Mouse (Mus musculus): ENCODE measurements around the gene Cry1. TPM values are rescaled to one million over a fixed set of nuclear protein-coding genes. Genes with fewer than 3 reads are reported as not detected.

The Cry1 gene
- polyA plus RNA-seq, 1 experiment from 2014 or later: 27.1 TPM

DNA sequence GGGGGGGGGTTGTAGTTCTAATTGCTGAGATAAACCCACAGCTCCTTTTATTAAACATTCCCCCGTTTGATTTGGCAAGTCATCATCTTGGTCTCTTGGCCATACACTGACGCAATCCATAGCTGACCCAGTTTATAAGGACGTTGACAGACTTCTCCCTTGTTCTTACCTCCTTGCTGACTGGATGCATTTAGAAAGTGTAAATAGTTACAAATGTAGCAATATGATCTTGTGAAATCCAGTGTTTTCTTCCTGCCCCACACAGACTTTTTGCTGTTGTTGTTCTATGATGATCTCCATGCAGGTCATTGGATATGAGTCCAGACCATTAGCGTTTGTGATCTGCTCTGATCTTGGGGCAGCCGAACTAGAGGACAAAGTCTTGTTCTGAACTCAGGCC is 5.1 kb upstream of the Cry1 start:
- no peaks in the 10 kb centered on the region for H3K9me3 ChIP-seq (replicated peaks)
- H3K36me3 ChIP-seq (ENCODE audit: poor library complexity, severe bottlenecking): no peaks in the 10 kb centered on the region
- no peak overlapping the region for H3K9ac ChIP-seq
- H3K4me3 ChIP-seq: no peak overlapping the region
- no peaks in the 10 kb centered on the region; the same call in 1 of the 2 replicates for H3K27me3 ChIP-seq
- WGBS: 85% methylated on average over 5 of the region's 5 CpGs
- H3K27ac ChIP-seq: no peak overlapping the region
- no peak overlapping the region for H3K4me2 ChIP-seq
- ATAC-seq: no peak
- H3K4me1 ChIP-seq: 0 out of 2 replicates have a peak, but pooled peaks cover 4% of the 10 kb centered on the region

GRCm38 (mm10) chr10:85186499-85186794 is 1.6 kb upstream of the Cry1 start:
- no peak overlapping the region for H3K4me3 ChIP-seq
- no peak overlapping the region for H3K27ac ChIP-seq
- H3K4me1 ChIP-seq: peaks cover 12% of the 10 kb centered on the region
- no peaks in the 10 kb centered on the region for H3K36me3 ChIP-seq (ENCODE audit: poor library complexity, severe bottlenecking)
- H3K9me3 ChIP-seq (replicated peaks): no peaks in the 10 kb centered on the region
- H3K9ac ChIP-seq: peak overlapping the region; percentile 45; the same call in 1 of the 2 replicates
- WGBS: 100% methylated on average over 2 of the region's 2 CpGs
- ATAC-seq: no peak
- H3K4me2 ChIP-seq: no peak overlapping the region
- H3K27me3 ChIP-seq: no peaks in the 10 kb centered on the region; the same call in 1 of the 2 replicates

- Histone ChIP-seq H3K4me3 (peak overlapping the region; percentile 86), H3K9me3 (replicated peaks) (no peaks in the 10 kb centered on the region), H3K36me3 (ENCODE audit: poor library complexity, severe bottlenecking) (no peaks in the 10 kb centered on the region), H3K9ac (peak overlapping the region; percentile 80), H3K4me2 (peak overlapping the region; percentile 99), H3K27me3 (no peaks in the 10 kb centered on the region; the same call in 1 of the 2 replicates), H3K4me1 (peaks cover 12% of the 10 kb centered on the region), H3K27ac (peak overlapping the region; percentile 90)
- no peak for ATAC-seq
- 29% methylated on average over 14 of the region's 14 CpGs for WGBS
Observed at GRCm38 (mm10) chr10:85185639-85186498, 1.0 kb upstream of the Cry1 start.

DNA sequence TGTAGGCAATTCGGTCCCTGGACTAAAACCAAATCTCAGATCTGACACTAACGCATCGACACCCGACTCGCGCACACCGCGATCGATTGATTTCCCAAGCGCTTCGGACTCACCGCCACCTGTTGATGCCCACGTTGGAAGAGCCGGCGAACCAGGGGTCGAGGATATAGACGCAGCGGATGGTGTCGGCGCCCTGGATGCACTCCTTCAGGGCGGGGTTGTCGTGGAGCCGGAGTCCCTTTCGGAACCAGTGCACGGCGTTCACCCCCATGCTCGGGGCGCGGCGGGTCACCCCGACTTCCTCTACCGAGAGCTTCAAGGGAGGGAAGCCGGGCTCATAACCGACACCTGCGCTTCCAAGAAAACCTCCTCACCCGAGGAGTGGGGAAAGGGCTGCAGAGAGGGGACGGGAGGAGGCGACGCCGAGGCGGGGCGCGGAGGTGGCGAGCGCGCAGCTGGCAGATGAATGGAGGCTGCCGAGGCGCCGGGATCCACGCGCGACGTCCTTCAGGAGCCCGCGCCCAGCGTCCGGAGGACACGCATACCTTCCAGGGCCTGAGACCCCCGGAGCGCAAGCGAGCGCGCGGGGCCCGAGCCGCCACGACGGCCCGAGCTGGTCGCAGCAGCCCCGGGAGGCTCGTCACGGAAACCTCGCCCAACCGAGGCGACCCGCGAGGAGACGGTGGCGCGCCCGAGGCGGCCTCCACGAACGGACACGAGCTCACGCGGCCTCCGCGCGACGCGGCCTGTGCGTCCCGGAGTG is 482 bp downstream of the Cry1 start:
- H3K36me3 ChIP-seq (ENCODE audit: poor library complexity, severe bottlenecking): no peaks in the 10 kb centered on the region
- ATAC-seq: peak; percentile 44
- peak overlapping the region; percentile 86 for H3K4me3 ChIP-seq
- under 1% methylated on average over 95 of the region's 95 CpGs for WGBS
- H3K9me3 ChIP-seq (replicated peaks): no peaks in the 10 kb centered on the region
- H3K27ac ChIP-seq: peak overlapping the region; percentile 90; the same call in 1 of the 2 replicates
- H3K9ac ChIP-seq: peak overlapping the region; percentile 80
- peak overlapping the region; percentile 99 for H3K4me2 ChIP-seq
- peaks cover 12% of the 10 kb centered on the region for H3K4me1 ChIP-seq
- H3K27me3 ChIP-seq: no peaks in the 10 kb centered on the region

GRCm38 (mm10) chr10:85183619-85184018 is 1.2 kb downstream of the Cry1 start:
- 0 out of 2 replicates have a peak overlapping the region, but pooled peaks have one; percentile 80 for H3K9ac ChIP-seq
- no peaks in the 10 kb centered on the region for H3K9me3 ChIP-seq (replicated peaks)
- H3K4me2 ChIP-seq: peak overlapping the region; percentile 99
- H3K36me3 ChIP-seq (ENCODE audit: poor library complexity, severe bottlenecking): no peaks in the 10 kb centered on the region
- H3K27me3 ChIP-seq: no peaks in the 10 kb centered on the region
- WGBS: 2% methylated on average over 11 of the region's 11 CpGs
- peak overlapping the region; percentile 86 for H3K4me3 ChIP-seq
- peaks cover 12% of the 10 kb centered on the region for H3K4me1 ChIP-seq
- no peak overlapping the region for H3K27ac ChIP-seq
- peak; percentile 14; the same call in 1 of the 2 replicates for ATAC-seq

DNA sequence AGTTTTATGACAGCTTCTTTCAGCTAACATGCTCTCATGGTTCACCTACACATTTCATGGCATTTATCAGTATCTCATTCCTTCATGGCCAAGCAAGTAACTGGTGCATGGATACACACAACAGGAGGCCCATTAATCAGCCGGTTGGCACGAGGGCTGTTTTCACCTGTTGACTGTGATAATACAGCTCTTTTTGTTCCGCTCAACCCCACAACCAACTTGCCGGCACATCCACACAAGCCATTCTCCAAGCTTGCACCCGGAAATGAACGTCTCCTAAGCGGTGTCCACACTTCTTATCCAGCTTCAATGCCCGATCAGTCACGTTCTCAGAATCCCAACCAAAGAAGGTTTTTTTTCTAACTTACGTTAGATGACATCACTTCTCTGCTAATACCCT is 2.1 kb downstream of the Cry1 start:
- Histone ChIP-seq H3K4me2 (peak overlapping the region; percentile 99), H3K27me3 (no peaks in the 10 kb centered on the region), H3K36me3 (ENCODE audit: poor library complexity, severe bottlenecking) (no peaks in the 10 kb centered on the region), H3K9me3 (replicated peaks) (no peaks in the 10 kb centered on the region), H3K4me3 (peak overlapping the region; percentile 86; the same call in 1 of the 2 replicates), H3K27ac (no peak overlapping the region), H3K4me1 (peaks cover 12% of the 10 kb centered on the region), H3K9ac (no peak overlapping the region)
- no peak for ATAC-seq
- WGBS: 82% methylated on average over 10 of the region's 10 CpGs

DNA sequence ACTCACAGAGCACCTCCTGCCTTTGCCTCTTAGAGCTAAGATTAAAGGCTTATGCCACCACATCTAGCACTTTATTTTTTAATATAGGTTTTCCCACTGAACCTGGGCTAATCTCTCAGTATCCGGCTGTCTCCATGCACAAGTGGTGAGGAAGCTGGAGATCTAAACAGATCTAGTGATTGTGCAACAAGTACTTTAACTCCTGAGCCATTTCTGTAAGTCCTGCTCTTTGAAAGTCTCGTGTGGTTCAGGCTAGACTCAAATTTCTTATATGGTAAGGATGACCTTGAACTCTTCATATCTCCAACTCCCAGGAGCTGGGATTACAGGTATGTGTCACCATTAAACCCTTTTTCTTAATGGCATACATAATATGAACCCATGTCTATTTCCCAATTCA is 8.2 kb downstream of the Cry1 start:
- Histone ChIP-seq H3K27ac (no peak overlapping the region), H3K9ac (no peak overlapping the region), H3K36me3 (ENCODE audit: poor library complexity, severe bottlenecking) (no peaks in the 10 kb centered on the region), H3K9me3 (replicated peaks) (no peaks in the 10 kb centered on the region), H3K4me1 (no peaks in the 10 kb centered on the region), H3K27me3 (no peaks in the 10 kb centered on the region), H3K4me2 (no peak overlapping the region), H3K4me3 (no peak overlapping the region)
- no peak for ATAC-seq
- 77% methylated on average over 2 of the region's 2 CpGs for WGBS

DNA sequence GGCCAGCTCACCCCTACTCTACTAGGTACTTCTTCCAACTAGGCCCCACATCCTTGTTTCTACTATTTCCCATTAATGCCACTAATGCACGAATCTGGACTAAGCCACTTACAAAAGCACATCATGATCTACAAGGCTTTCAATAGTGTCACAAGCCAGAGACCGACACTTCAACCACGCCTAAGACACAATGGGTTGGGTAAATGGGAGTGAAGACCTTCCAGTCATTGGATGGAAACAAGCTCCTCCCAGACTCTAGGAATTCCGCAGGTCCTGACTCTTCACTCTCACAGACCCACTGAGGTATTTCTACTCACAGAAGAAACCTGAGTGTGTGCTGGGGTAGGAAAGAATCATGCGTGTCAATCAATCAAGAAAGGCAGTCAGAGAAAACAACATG is 19.6 kb downstream of the Cry1 start:
- no peak for ATAC-seq
- H3K4me2 ChIP-seq: no peak overlapping the region
- no peaks in the 10 kb centered on the region for H3K36me3 ChIP-seq (ENCODE audit: poor library complexity, severe bottlenecking)
- no peak overlapping the region for H3K27ac ChIP-seq
- H3K9ac ChIP-seq: no peak overlapping the region
- H3K27me3 ChIP-seq: no peaks in the 10 kb centered on the region
- no peaks in the 10 kb centered on the region for H3K9me3 ChIP-seq (replicated peaks)
- 79% methylated on average over 5 of the region's 5 CpGs for WGBS
- H3K4me1 ChIP-seq: no peaks in the 10 kb centered on the region
- H3K4me3 ChIP-seq: no peak overlapping the region

DNA sequence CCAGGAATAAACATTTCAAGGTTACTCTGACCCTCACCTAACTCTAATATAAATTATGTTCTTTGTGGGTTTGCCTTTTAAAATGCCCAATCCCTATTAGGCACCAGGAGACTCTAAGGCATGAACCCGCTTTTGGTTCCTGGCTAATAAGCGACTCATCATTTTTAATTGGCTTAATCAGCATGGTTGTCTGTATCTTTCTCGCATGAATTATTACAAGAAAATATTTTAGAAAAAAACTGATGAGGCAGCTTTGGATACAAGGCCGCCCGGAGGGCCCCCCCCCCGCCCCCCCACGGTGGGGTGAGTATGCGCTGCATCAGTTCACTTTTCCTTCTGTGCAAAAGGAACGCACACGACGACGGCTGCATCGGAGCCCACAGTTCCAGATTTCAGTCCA is 20.1 kb downstream of the Cry1 start:
- Histone ChIP-seq H3K4me3 (no peak overlapping the region), H3K36me3 (ENCODE audit: poor library complexity, severe bottlenecking) (no peaks in the 10 kb centered on the region), H3K9ac (no peak overlapping the region), H3K27ac (no peak overlapping the region), H3K27me3 (no peaks in the 10 kb centered on the region), H3K9me3 (replicated peaks) (no peaks in the 10 kb centered on the region), H3K4me1 (no peaks in the 10 kb centered on the region), H3K4me2 (no peak overlapping the region)
- 86% methylated on average over 12 of the region's 13 CpGs for WGBS
- ATAC-seq: no peak

- peak; percentile 45; the same call in 1 of the 2 replicates for ATAC-seq
- Histone ChIP-seq H3K27ac (no peak overlapping the region), H3K9ac (no peak overlapping the region), H3K4me1 (no peaks in the 10 kb centered on the region), H3K9me3 (replicated peaks) (no peaks in the 10 kb centered on the region), H3K4me3 (no peak overlapping the region), H3K36me3 (ENCODE audit: poor library complexity, severe bottlenecking) (no peaks in the 10 kb centered on the region), H3K27me3 (no peaks in the 10 kb centered on the region), H3K4me2 (no peak overlapping the region)
- WGBS: 74% methylated on average over 5 of the region's 5 CpGs
Observed at GRCm38 (mm10) chr10:85161745-85162351, 23.0 kb downstream of the Cry1 start.

DNA sequence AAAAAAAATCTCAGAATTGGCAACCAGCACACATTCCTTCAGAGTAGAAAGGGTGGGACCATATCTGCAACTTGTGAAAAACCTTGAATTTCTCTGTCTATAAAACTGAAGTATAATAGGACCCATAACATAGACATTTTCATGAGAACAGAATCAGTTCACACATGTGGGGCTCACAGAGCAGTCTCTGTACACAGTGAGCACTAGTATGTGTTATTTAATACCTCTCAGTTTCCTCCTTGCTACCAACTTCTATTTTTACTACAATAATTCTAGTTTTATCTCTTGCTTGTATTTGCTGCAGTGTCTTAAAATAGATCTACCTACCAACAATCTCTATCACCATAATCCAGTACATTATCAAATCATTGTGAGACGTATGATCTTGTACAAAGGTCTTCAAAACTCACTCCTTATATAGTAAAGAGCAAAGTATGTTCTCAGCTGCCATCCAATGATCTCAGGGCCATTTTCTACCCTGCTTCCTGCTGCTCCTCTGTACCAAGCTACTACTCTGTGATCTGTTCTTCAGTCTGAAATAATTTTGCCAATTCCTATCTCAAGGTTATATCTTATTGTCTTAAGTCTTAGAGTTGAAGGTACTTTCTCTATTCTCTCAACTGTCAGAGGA is 24.8 kb downstream of the Cry1 start:
- WGBS: 88% methylated on average over 1 of the region's 1 CpGs
- H3K9me3 ChIP-seq (replicated peaks): no peaks in the 10 kb centered on the region
- H3K4me2 ChIP-seq: no peak overlapping the region
- no peaks in the 10 kb centered on the region for H3K27me3 ChIP-seq
- ATAC-seq: no peak
- no peaks in the 10 kb centered on the region for H3K4me1 ChIP-seq
- H3K27ac ChIP-seq: no peak overlapping the region
- no peak overlapping the region for H3K9ac ChIP-seq
- H3K4me3 ChIP-seq: no peak overlapping the region
- no peaks in the 10 kb centered on the region for H3K36me3 ChIP-seq (ENCODE audit: poor library complexity, severe bottlenecking)

Data from forebrain, embryonic 13.5 days (tissue).